Mouse (Mus musculus): ENCODE results near the gene Dnajc22. TPM values are rescaled to one million over a fixed set of nuclear protein-coding genes. Genes with fewer than 3 reads are reported as not detected.
A peak's percentile ranks its signal among the peaks of the same experiment; 100 is the strongest.
"Not testable (repeated sequence)": the region's sequence is repeated elsewhere in the genome, so short reads cannot be mapped to it uniquely, and the experiment has no call there.

Gene Dnajc22
- 0.92 and 1.1 TPM in 2 replicates for polyA plus RNA-seq (2015; fragmentation: Nextera tagmentation; extraction: Ambion mirVana)

DNA sequence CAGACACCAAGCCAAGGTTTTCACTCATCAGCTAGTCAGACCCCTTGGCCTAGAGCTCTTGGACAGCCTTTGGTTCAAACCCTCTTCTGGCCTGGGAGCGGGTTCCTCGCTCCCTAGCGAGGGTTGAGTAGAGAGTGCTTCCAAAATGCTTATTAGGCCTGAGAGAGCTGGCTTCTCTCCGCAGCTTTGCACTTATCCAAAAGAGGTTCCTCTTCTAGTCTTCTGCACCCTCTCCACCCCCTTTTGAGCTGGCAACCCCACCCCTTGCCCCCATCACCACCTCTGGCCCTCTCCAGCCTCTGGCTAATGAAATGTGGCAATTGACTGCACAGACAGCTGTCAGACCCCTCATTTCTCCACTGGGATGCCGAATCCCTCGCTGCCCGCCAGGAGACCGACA, at the start of gene Dnajc22:
Dnajc22 (plus strand) TSS at position 301 of the 400 bp plus-strand sequence.
- peak within 1 kb of the TSS; percentile 39 for H3K27ac ChIP-seq (ENCODE audit: low read depth, low read length)
- H3K4me2 ChIP-seq (ENCODE audit: low read length), result peak within 1 kb of the TSS; percentile 77
- H3K9ac ChIP-seq (ENCODE audit: low read depth, low read length), result peak within 1 kb of the TSS; percentile 66
- H3K9me3 ChIP-seq (ENCODE audit: control insufficient read depth, low read length), result no peaks in the 10 kb centered on the region
- WGBS, result 30% methylated on average over 8 of the region's 8 CpGs
- peaks cover 30% of the 10 kb centered on the region for H3K4me1 ChIP-seq (ENCODE audit: control insufficient read depth, insufficient read depth, low read depth, low read length)
- H3K27me3 ChIP-seq (replicated peaks; ENCODE audit: control insufficient read depth, insufficient read depth, low read length), result peaks cover 38% of the 10 kb centered on the region
- H3K36me3 ChIP-seq (ENCODE audit: control insufficient read depth, insufficient read depth, low read length), result no peaks in the 10 kb centered on the region
- no peak for ATAC-seq
- peak within 1 kb of the TSS; percentile 49 for H3K4me3 ChIP-seq (ENCODE audit: low read length)

DNA sequence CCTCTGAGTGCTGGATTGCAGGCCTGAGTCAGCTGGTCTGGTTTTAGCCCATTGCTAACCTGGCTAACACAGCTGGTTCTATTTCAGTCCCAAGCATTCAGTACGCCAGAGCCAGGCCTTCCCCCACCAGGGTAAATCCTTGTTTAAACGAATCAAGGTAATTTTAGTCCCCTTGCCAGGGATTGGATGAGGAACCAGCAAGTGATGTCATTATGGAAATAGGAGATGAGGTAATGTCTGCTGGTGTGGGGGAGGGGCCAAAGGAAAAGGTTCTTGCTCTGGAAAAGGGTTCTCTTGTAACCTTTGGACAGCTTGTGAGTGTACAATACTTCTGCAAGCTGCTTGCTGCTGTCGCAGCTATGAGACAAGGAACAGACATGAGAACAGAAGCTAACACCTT, 48.1 kb upstream of the Dnajc22 start:
- ATAC-seq, result no peak
- Histone ChIP-seq H3K27me3 (replicated peaks; ENCODE audit: control insufficient read depth, insufficient read depth, low read length) (no peaks in the 10 kb centered on the region), H3K9ac (ENCODE audit: low read depth, low read length) (no peak overlapping the region), H3K9me3 (ENCODE audit: control insufficient read depth, low read length) (no peaks in the 10 kb centered on the region), H3K27ac (ENCODE audit: low read depth, low read length) (no peak overlapping the region), H3K4me1 (ENCODE audit: control insufficient read depth, insufficient read depth, low read depth, low read length) (peaks cover 5% of the 10 kb centered on the region; the same call in 1 of the 2 replicates), H3K4me3 (ENCODE audit: low read length) (no peak overlapping the region), H3K4me2 (ENCODE audit: low read length) (no peak overlapping the region), H3K36me3 (ENCODE audit: control insufficient read depth, insufficient read depth, low read length) (no peaks in the 10 kb centered on the region)
- WGBS, result 71% methylated on average over 3 of the region's 3 CpGs

DNA sequence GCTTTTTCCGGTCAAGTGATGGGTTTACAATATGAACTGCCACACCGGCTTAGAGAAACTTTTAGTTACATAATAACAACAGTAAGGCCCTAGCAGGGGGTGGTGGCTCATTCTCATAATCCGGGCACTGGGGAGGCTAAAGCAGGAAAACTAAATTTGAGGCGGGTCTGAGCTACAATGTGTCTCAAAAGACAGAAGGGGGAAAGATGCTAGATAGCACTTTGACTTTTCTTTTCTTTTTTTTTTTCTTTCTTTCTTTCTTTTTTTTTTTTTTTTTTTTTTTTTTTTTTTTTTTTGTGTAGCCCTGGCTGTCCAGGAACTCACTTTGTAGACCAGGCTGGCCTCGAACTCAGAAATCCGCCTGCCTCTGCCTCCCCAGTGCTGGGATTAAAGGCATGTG, 47.2 kb upstream of the Dnajc22 start:
- H3K4me2 ChIP-seq (ENCODE audit: low read length); H3K36me3 ChIP-seq (ENCODE audit: control insufficient read depth, insufficient read depth, low read length); H3K9me3 ChIP-seq (ENCODE audit: control insufficient read depth, low read length); H3K4me3 ChIP-seq (ENCODE audit: low read length); H3K4me1 ChIP-seq (ENCODE audit: control insufficient read depth, insufficient read depth, low read depth, low read length); H3K27ac ChIP-seq (ENCODE audit: low read depth, low read length); H3K9ac ChIP-seq (ENCODE audit: low read depth, low read length); ATAC-seq; H3K27me3 ChIP-seq (replicated peaks; ENCODE audit: control insufficient read depth, insufficient read depth, low read length): not testable (repeated sequence)
- 84% methylated on average over 6 of the region's 6 CpGs for WGBS

DNA sequence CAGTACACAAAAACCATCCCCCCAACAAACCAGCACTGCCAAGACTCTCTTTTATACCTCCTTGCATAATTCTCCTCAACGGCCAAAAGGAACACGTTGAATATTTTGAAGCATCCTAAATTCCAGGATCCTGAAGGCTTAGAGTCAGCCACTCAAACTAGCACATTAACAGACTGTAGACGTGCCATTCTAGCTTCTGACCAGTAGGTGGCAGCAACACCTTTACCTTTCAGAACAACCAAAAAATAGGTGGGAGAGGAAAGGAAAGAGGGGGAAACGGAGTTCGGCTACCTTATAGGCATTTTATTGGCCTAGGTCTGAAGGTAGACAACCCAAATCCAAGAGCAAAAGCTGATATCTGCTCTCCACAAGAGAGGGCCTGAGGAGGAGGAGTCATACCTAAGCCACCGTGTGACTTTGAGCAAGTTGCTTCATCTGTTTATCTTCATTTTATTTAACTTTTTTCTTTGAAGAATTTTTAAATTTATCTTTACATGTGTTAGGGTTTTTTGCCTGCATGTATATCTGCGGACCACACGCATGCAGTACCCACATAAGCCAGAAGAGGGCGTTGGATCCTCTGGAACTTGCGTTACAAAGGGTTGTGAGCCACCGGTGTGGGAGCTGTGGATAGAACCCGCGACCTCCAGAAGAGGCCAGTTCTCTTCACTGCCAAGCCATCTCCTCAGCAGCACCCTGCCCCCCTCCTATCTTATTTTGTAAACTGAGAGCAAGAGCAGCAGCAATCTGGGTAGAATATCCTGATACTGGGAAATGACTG, 43.3 kb upstream of the Dnajc22 start:
- no peak for ATAC-seq
- Histone ChIP-seq H3K9ac (ENCODE audit: low read depth, low read length) (no peak overlapping the region; the same call in 1 of the 2 replicates), H3K4me2 (ENCODE audit: low read length) (no peak overlapping the region), H3K9me3 (ENCODE audit: control insufficient read depth, low read length) (no peaks in the 10 kb centered on the region), H3K27ac (ENCODE audit: low read depth, low read length) (no peak overlapping the region), H3K27me3 (replicated peaks; ENCODE audit: control insufficient read depth, insufficient read depth, low read length) (peaks cover 12% of the 10 kb centered on the region), H3K4me3 (ENCODE audit: low read length) (no peak overlapping the region), H3K4me1 (ENCODE audit: control insufficient read depth, insufficient read depth, low read depth, low read length) (peaks cover 6% of the 10 kb centered on the region), H3K36me3 (ENCODE audit: control insufficient read depth, insufficient read depth, low read length) (no peaks in the 10 kb centered on the region)
- WGBS, result 33% methylated on average over 13 of the region's 13 CpGs

DNA sequence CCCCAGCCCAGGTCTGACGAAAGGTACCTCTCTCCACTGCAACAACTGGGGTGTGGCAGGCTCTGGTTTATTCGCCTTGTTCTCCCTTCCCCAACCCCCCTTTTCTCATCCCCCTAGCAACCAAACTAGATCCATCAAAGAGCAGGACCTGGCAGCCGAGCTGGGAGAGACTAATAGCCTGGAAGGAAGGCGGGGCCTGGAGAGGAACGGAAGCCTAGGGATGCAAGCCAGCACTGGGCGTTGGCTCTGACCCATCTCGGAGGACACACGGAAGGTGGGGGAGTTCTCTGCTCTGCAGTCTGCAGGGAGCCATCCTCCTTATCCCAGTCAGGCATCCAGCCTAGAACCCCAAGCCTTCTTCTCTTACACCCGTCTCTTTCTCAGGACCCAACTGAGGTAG, 39.6 kb upstream of the Dnajc22 start:
- Histone ChIP-seq H3K4me2 (ENCODE audit: low read length) (0 out of 2 replicates have a peak overlapping the region, but pooled peaks have one; percentile 9), H3K4me3 (ENCODE audit: low read length) (no peak overlapping the region), H3K9ac (ENCODE audit: low read depth, low read length) (no peak overlapping the region), H3K4me1 (ENCODE audit: control insufficient read depth, insufficient read depth, low read depth, low read length) (peaks cover 24% of the 10 kb centered on the region), H3K36me3 (ENCODE audit: control insufficient read depth, insufficient read depth, low read length) (no peaks in the 10 kb centered on the region), H3K27ac (ENCODE audit: low read depth, low read length) (no peak overlapping the region), H3K27me3 (replicated peaks; ENCODE audit: control insufficient read depth, insufficient read depth, low read length) (peaks cover 42% of the 10 kb centered on the region), H3K9me3 (ENCODE audit: control insufficient read depth, low read length) (no peaks in the 10 kb centered on the region)
- 5% methylated on average over 9 of the region's 9 CpGs for WGBS
- ATAC-seq, result no peak

DNA sequence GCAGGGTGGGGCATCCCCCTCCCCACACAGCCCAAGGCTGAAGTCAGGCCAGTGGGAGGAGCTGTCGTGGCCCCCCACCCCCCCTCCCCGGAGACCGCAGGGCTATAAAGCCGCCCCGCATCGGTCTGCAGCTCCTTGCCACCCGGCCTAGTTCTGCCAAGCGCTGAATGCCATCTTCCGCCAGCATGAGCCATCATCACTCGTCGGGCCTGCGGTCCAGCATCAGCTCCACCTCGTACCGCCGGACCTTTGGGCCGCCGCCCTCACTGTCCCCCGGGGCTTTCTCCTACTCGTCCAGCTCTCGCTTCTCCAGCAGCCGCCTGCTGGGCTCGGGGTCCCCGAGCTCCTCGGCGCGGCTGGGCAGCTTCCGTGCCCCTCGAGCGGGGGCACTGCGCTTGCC, 37.9 kb upstream of the Dnajc22 start, which contains the start of gene Prph:
Prph (plus strand) TSS at position 135 of the 400 bp plus-strand sequence.
- Histone ChIP-seq H3K27ac (ENCODE audit: low read depth, low read length) (no peak within 1 kb of the TSS), H3K9ac (ENCODE audit: low read depth, low read length) (peak within 1 kb of the TSS; percentile 54; the same call in 1 of the 2 replicates), H3K4me1 (ENCODE audit: control insufficient read depth, insufficient read depth, low read depth, low read length) (peaks cover 24% of the 10 kb centered on the region), H3K4me3 (ENCODE audit: low read length) (peak within 1 kb of the TSS; percentile 41), H3K36me3 (ENCODE audit: control insufficient read depth, insufficient read depth, low read length) (no peaks in the 10 kb centered on the region), H3K9me3 (ENCODE audit: control insufficient read depth, low read length) (no peaks in the 10 kb centered on the region), H3K4me2 (ENCODE audit: low read length) (peak within 1 kb of the TSS; percentile 82), H3K27me3 (replicated peaks; ENCODE audit: control insufficient read depth, insufficient read depth, low read length) (peaks cover 52% of the 10 kb centered on the region)
- ATAC-seq, result 0 out of 2 replicates have a peak, but pooled peaks have one; percentile 38
- under 1% methylated on average over 24 of the region's 30 CpGs for WGBS

DNA sequence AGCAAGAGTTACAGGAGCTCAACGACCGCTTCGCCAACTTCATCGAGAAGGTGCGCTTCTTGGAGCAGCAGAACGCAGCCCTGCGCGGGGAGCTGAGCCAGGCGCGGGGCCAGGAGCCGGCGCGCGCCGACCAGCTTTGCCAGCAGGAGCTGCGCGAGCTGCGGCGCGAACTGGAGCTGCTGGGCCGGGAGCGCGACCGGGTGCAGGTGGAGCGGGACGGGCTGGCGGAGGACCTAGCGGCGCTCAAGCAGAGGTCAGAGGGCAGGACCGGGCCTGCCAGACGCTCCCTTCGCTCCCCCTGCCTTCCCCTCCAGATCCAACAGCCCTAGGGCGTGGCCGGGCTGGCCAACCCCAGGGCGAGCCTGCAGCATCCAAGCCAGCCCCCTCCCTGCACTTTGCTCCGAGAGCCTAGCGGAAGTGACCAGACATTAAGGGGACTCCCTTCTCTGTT, 37.4 kb upstream of the Dnajc22 start:
- H3K27me3 ChIP-seq (replicated peaks; ENCODE audit: control insufficient read depth, insufficient read depth, low read length), result peaks cover 52% of the 10 kb centered on the region
- peak overlapping the region; percentile 82 for H3K4me2 ChIP-seq (ENCODE audit: low read length)
- H3K9ac ChIP-seq (ENCODE audit: low read depth, low read length), result peak overlapping the region; percentile 54; the same call in 1 of the 2 replicates
- H3K4me3 ChIP-seq (ENCODE audit: low read length), result peak overlapping the region; percentile 41
- no peak overlapping the region for H3K27ac ChIP-seq (ENCODE audit: low read depth, low read length)
- no peak; the same call in 1 of the 2 replicates for ATAC-seq
- 0% methylated on average over 37 of the region's 37 CpGs for WGBS
- H3K36me3 ChIP-seq (ENCODE audit: control insufficient read depth, insufficient read depth, low read length), result no peaks in the 10 kb centered on the region
- H3K4me1 ChIP-seq (ENCODE audit: control insufficient read depth, insufficient read depth, low read depth, low read length), result peaks cover 24% of the 10 kb centered on the region
- no peaks in the 10 kb centered on the region for H3K9me3 ChIP-seq (ENCODE audit: control insufficient read depth, low read length)

DNA sequence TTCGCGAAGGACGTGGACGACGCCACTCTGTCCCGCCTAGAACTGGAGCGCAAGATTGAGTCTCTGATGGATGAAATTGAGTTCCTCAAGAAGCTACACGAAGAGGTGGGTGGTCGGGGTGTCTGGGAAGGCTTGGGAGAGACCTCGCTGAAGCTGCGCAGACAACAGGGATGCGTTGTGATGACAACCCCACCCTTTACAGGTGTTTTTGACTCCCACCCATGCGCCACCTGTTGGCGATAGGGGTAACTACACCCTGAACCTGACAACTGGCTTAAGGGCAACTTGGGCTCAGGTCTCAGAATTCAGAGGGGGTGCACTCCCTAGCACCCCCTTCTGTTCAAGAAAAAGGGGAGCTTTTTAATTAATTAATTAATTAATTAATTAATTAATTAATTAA, 36.6 kb upstream of the Dnajc22 start:
- peaks cover 24% of the 10 kb centered on the region for H3K4me1 ChIP-seq (ENCODE audit: control insufficient read depth, insufficient read depth, low read depth, low read length)
- H3K27ac ChIP-seq (ENCODE audit: low read depth, low read length), result no peak overlapping the region
- peaks cover 52% of the 10 kb centered on the region for H3K27me3 ChIP-seq (replicated peaks; ENCODE audit: control insufficient read depth, insufficient read depth, low read length)
- H3K9me3 ChIP-seq (ENCODE audit: control insufficient read depth, low read length), result no peaks in the 10 kb centered on the region
- H3K36me3 ChIP-seq (ENCODE audit: control insufficient read depth, insufficient read depth, low read length), result no peaks in the 10 kb centered on the region
- ATAC-seq, result no peak
- peak overlapping the region; percentile 82; the same call in 1 of the 2 replicates for H3K4me2 ChIP-seq (ENCODE audit: low read length)
- WGBS, result 5% methylated on average over 14 of the region's 14 CpGs
- H3K4me3 ChIP-seq (ENCODE audit: low read length), result peak overlapping the region; percentile 41; the same call in 1 of the 2 replicates
- no peak overlapping the region for H3K9ac ChIP-seq (ENCODE audit: low read depth, low read length)

DNA sequence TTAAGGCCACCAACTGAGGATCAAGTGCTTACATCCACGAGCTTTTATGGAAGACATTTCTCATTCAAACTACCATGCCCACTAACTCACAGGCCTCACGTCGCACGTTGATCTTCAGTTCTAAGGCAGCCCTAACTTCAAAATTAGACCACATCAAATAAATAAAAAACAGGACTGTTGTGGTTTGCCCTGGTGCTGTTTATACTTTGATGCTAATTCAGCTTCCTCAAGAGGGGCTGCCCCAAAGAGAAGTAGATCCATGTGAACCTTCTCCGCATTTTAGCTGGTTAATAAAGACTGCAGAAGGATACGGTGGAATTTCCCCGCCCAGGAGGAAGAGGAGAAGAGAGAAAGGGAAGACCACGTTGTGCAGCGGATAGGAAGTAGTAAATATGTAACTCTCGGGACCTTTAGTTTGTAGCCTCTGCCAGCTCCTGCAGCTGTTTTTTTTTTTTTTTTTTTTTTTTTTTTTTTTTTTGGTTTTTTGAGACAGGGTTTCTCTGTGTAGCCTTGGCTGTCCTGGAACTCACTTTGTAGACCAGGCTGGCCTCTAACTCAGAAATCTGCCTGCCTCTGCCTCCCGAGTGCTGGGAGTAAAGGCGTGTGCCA, 27.3 kb upstream of the Dnajc22 start:
- 81% methylated on average over 12 of the region's 12 CpGs for WGBS
- Histone ChIP-seq H3K4me1 (ENCODE audit: control insufficient read depth, insufficient read depth, low read depth, low read length) (no peaks in the 10 kb centered on the region), H3K27me3 (replicated peaks; ENCODE audit: control insufficient read depth, insufficient read depth, low read length) (peaks cover 2% of the 10 kb centered on the region; the same call in 1 of the 2 replicates), H3K4me2 (ENCODE audit: low read length) (no peak overlapping the region), H3K9ac (ENCODE audit: low read depth, low read length) (no peak overlapping the region), H3K9me3 (ENCODE audit: control insufficient read depth, low read length) (no peaks in the 10 kb centered on the region), H3K27ac (ENCODE audit: low read depth, low read length) (no peak overlapping the region), H3K4me3 (ENCODE audit: low read length) (no peak overlapping the region), H3K36me3 (ENCODE audit: control insufficient read depth, insufficient read depth, low read length) (no peaks in the 10 kb centered on the region)
- no peak for ATAC-seq
